ENCODE assay signal across 8 mouse cellular contexts in genomic region chr7:55968258-55968901, GRCm38 (mm10). TPM values are rescaled to one million over a fixed set of nuclear protein-coding genes. Genes with fewer than 3 reads are reported as not detected.
DNase-seq lines count a peak whose midpoint lies in the region; ATAC-seq and TF ChIP-seq lines count a peak whose summit lies in the region.

No protein-coding gene starts in this region.

- DNase-seq in neural tube, embryonic 11.5 days (ENCODE audit: low spot score), result no peak
- DNase-seq in neural tube, embryonic 10.5 days (ENCODE audit: extremely low spot score, low spot score), result no peak
- DNase-seq in brain, embryonic 14.5 days (ENCODE audit: low read depth), result peak; percentile 7
- DNase-seq in liver, adult 2 months (ENCODE audit: extremely low read depth, low read depth, low spot score), result no peak
- peak; percentile 28 for DNase-seq in thymus, postnatal 25 days
- no peak for DNase-seq in forebrain, embryonic 10.5 days (ENCODE audit: extremely low spot score, low spot score)

- no peak overlapping the region for H3K27ac ChIP-seq in neural tube, embryonic 11.5 days (ENCODE audit: low read depth, low read length)
- H3K27ac ChIP-seq in heart, embryonic 15.5 days, result no peak overlapping the region
- H3K27ac ChIP-seq in liver, adult 2 months (replicated peaks; ENCODE audit: insufficient read depth, low read depth, low read length), result no peak overlapping the region
- H3K27ac ChIP-seq in forebrain, embryonic 10.5 days, result no peak overlapping the region

- H3K4me3 ChIP-seq in neural tube, embryonic 11.5 days (ENCODE audit: low read depth, low read length), result no peak overlapping the region
- peak overlapping the region; percentile 39 for H3K4me3 ChIP-seq in heart, embryonic 15.5 days
- peak overlapping the region; percentile 37 for H3K4me3 ChIP-seq in liver, adult 2 months (ENCODE audit: insufficient read depth, low read depth, low read length)
- H3K4me3 ChIP-seq in forebrain, embryonic 10.5 days, result no peak overlapping the region

- H3K9me3 ChIP-seq in neural tube, embryonic 11.5 days (ENCODE audit: control insufficient read depth, low read length), result no peaks in the 10 kb centered on the region
- no peaks in the 10 kb centered on the region for H3K9me3 ChIP-seq in heart, embryonic 15.5 days (replicated peaks)
- H3K9me3 ChIP-seq in forebrain, embryonic 10.5 days, result no peaks in the 10 kb centered on the region

- no peaks in the 10 kb centered on the region for H3K4me1 ChIP-seq in neural tube, embryonic 11.5 days (ENCODE audit: control insufficient read depth, insufficient read depth, low read length)
- no peaks in the 10 kb centered on the region for H3K4me1 ChIP-seq in heart, embryonic 15.5 days (replicated peaks)
- H3K4me1 ChIP-seq in liver, adult 2 months (ENCODE audit: control insufficient read depth, insufficient read depth, low read length), result peaks cover 4% of the 10 kb centered on the region; the same call in 1 of the 2 replicates
- H3K4me1 ChIP-seq in forebrain, embryonic 10.5 days, result peaks cover 20% of the 10 kb centered on the region

- no peaks in the 10 kb centered on the region for H3K27me3 ChIP-seq in neural tube, embryonic 11.5 days (ENCODE audit: control insufficient read depth, insufficient read depth, low read length)
- no peaks in the 10 kb centered on the region for H3K27me3 ChIP-seq in heart, embryonic 15.5 days
- no peaks in the 10 kb centered on the region for H3K27me3 ChIP-seq in liver, adult 2 months (ENCODE audit: control insufficient read depth, insufficient read depth, low read length)
- no peaks in the 10 kb centered on the region for H3K27me3 ChIP-seq in forebrain, embryonic 10.5 days (ENCODE audit: poor library complexity, severe bottlenecking)

- no peak for TF ChIP-seq POLR2A in brain, embryonic 14.5 days (IDR thresholded peaks at IDR 0.05; ENCODE audit: borderline replicate concordance, extremely low read depth, insufficient read depth, insufficient read length, poor library complexity, severe bottlenecking)
- TF ChIP-seq POLR2A in liver, adult 2 months (IDR thresholded peaks at IDR 0.05; ENCODE audit: extremely low read depth, insufficient read depth, low read length), result no peak

- no peak for TF ChIP-seq CTCF in brain, embryonic 14.5 days (IDR thresholded peaks at IDR 0.05; ENCODE audit: borderline replicate concordance, extremely low read depth, insufficient read depth, insufficient read length)
- no peak for TF ChIP-seq CTCF in liver, adult 2 months (IDR thresholded peaks at IDR 0.05; ENCODE audit: low read depth, low read length)

- no peaks in the 10 kb centered on the region for H3K79me2 ChIP-seq in liver, adult 2 months (ENCODE audit: control insufficient read depth, insufficient read depth, low read length)

- no peak overlapping the region for H3K9ac ChIP-seq in neural tube, embryonic 11.5 days (ENCODE audit: low read length)
- 0 out of 2 replicates have a peak overlapping the region, but pooled peaks have one; percentile 12 for H3K9ac ChIP-seq in heart, embryonic 15.5 days
- H3K9ac ChIP-seq in liver, adult 2 months (ENCODE audit: low read depth, low read length), result no peak overlapping the region

- peak overlapping the region; percentile 12; the same call in 1 of the 2 replicates for H3K4me2 ChIP-seq in neural tube, embryonic 11.5 days (ENCODE audit: low read depth)
- peak overlapping the region; percentile 53 for H3K4me2 ChIP-seq in heart, embryonic 15.5 days

- no peaks in the 10 kb centered on the region for H3K36me3 ChIP-seq in neural tube, embryonic 11.5 days (ENCODE audit: control insufficient read depth, insufficient read depth, low read length)
- H3K36me3 ChIP-seq in heart, embryonic 15.5 days, result no peaks in the 10 kb centered on the region
- H3K36me3 ChIP-seq in liver, adult 2 months (ENCODE audit: control insufficient read depth, insufficient read depth, low read length), result no peaks in the 10 kb centered on the region
- H3K36me3 ChIP-seq in forebrain, embryonic 10.5 days (replicated peaks), result no peaks in the 10 kb centered on the region

- WGBS in neural tube, embryonic 11.5 days, result 40% methylated on average over 16 of the region's 16 CpGs
- 31% methylated on average over 16 of the region's 16 CpGs for WGBS in heart, embryonic 15.5 days
- WGBS in liver, adult 2 months, result 56% methylated on average over 16 of the region's 16 CpGs
- 50% methylated on average over 16 of the region's 16 CpGs for WGBS in forebrain, embryonic 10.5 days

- ATAC-seq in neural tube, embryonic 11.5 days (ENCODE audit: insufficient read depth, low FRiP score, low TSS enrichment), result no peak
- ATAC-seq in heart, embryonic 15.5 days (replicated peaks; ENCODE audit: insufficient number of reproducible peaks, insufficient read depth, low FRiP score, low read depth), result no peak
- peak; percentile 85 for ATAC-seq in monocyte, adult 5-6 weeks (replicated peaks; ENCODE audit: insufficient number of reproducible peaks, low FRiP score, low TSS enrichment, poor library complexity, severe bottlenecking)

RNA-seq across cellular contexts. Expression of gene Nipa2, which starts 6.1 kb away (rescaled TPM):
- 51.9 and 53.0 TPM in 2 replicates for polyA plus RNA-seq in neural tube, embryonic 11.5 days (2014; fragmentation: Nextera tagmentation; extraction: Ambion mirVana)
- 24.2 and 28.3 TPM in 2 replicates for polyA plus RNA-seq in brain, embryonic 14.5 days (2012; rRNA removed)
- polyA plus RNA-seq in heart, embryonic 15.5 days (2015; fragmentation: Nextera tagmentation; extraction: Ambion mirVana), result 27.9 and 32.0 TPM in 2 replicates
- total RNA-seq in liver, adult 2 months (2014; rRNA removed), result 17.8 and 19.5 TPM in 2 replicates
- 7.2 and 9.3 TPM in 2 replicates for polyA plus RNA-seq in liver, adult 2 months (2012; rRNA removed)
- total RNA-seq in monocyte, adult 5-6 weeks (2017), result 45.5 to 55.8 TPM (median 54.9 TPM) in 3 replicates
- polyA plus RNA-seq in forebrain, embryonic 10.5 days (2016; fragmentation: Nextera tagmentation; extraction: Ambion mirVana), result 39.5 and 42.9 TPM in 2 replicates

RNA-seq across cellular contexts. Expression of gene Nipa1, which starts 51.4 kb away (rescaled TPM):
- 10.5 and 11.0 TPM in 2 replicates for polyA plus RNA-seq in neural tube, embryonic 11.5 days (2014; fragmentation: Nextera tagmentation; extraction: Ambion mirVana)
- polyA plus RNA-seq in brain, embryonic 14.5 days (2012; rRNA removed), result 18.4 and 21.6 TPM in 2 replicates
- 4.1 and 5.4 TPM in 2 replicates for polyA plus RNA-seq in heart, embryonic 15.5 days (2015; fragmentation: Nextera tagmentation; extraction: Ambion mirVana)
- 1.9 and 2.9 TPM in 2 replicates for total RNA-seq in liver, adult 2 months (2014; rRNA removed)
- polyA plus RNA-seq in liver, adult 2 months (2012; rRNA removed), result 0.98 and 1.1 TPM in 2 replicates
- total RNA-seq in monocyte, adult 5-6 weeks (2017), result 0.68 TPM in 1 of 3 replicates, not detected in the others
- 6.4 and 6.5 TPM in 2 replicates for polyA plus RNA-seq in forebrain, embryonic 10.5 days (2016; fragmentation: Nextera tagmentation; extraction: Ambion mirVana)

Comparison
In these comparisons a context has a peak if more than half of its experiments do, and no peak if none do; other contexts are left out.
1. DNase-seq: peak in brain, embryonic 14.5 days (single experiment) and thymus, postnatal 25 days (single experiment); none in neural tube, embryonic 11.5 days (single experiment), neural tube, embryonic 10.5 days (single experiment), liver, adult 2 months (single experiment) and forebrain, embryonic 10.5 days (single experiment).
2. H3K4me3 ChIP-seq: peak in heart, embryonic 15.5 days (single experiment) and liver, adult 2 months (single experiment); none in neural tube, embryonic 11.5 days (single experiment) and forebrain, embryonic 10.5 days (single experiment).